Mouse (Mus musculus) liver, embryonic 11.5 days (tissue): ENCODE data around the gene Oat. TPM values are rescaled to one million over a fixed set of nuclear protein-coding genes. Genes with fewer than 3 reads are reported as not detected.
A peak's percentile ranks its signal among the peaks of the same experiment; 100 is the strongest.

Experiments
- ATAC-seq: fragments of 200-750 bp; cut with Nextera tagmentation; replicated peaks from 2 replicates; pipeline ENCODE4 v1.8.0; 2017; ENCODE audit warnings: moderate number of reproducible peaks, mild to moderate bottlenecking, moderate TSS enrichment, moderate library complexity; ENCODE audit not compliant: low FRiP score
- DNase-seq: peaks from one replicate; pipeline ENCODE4 v3.0.0-alpha.2; 2017; ENCODE audit warnings: low spot score
- H3K27ac ChIP-seq: fragments of 300-500 bp; sonication (generic); 2 replicates; pipeline ENCODE4 v1.5.1; 2014; ENCODE audit warnings: mild to moderate bottlenecking, low read depth, low read length, control low read depth
- H3K27me3 ChIP-seq: fragments of 300-500 bp; sonication (generic); replicated peaks from 2 replicates; pipeline ENCODE4 v1.6.1; 2014; ENCODE audit warnings: low read length, mixed read lengths; ENCODE audit not compliant: control insufficient read depth, insufficient read depth
- H3K36me3 ChIP-seq: fragments of 300-500 bp; sonication (generic); 2 replicates; pipeline ENCODE4 v1.6.1; 2014; ENCODE audit warnings: mild to moderate bottlenecking, low read length, moderate library complexity, mixed read lengths; ENCODE audit not compliant: control insufficient read depth, insufficient read depth
- H3K4me1 ChIP-seq: fragments of 300-500 bp; sonication (generic); replicated peaks from 2 replicates; pipeline ENCODE4 v1.6.1; 2014; ENCODE audit warnings: low read length, mixed read lengths; ENCODE audit not compliant: control insufficient read depth, insufficient read depth
- H3K4me2 ChIP-seq: fragments of 300-500 bp; sonication (generic); 2 replicates; pipeline ENCODE4 v1.6.1; 2014; ENCODE audit warnings: mild to moderate bottlenecking, control low read depth, moderate library complexity
- H3K4me3 ChIP-seq: fragments of 300-500 bp; sonication (generic); 2 replicates; pipeline ENCODE4 v1.5.1; 2014; ENCODE audit warnings: low read depth, low read length, control low read depth
- H3K9ac ChIP-seq: fragments of 300-500 bp; sonication (generic); 2 replicates; pipeline ENCODE4 v1.6.1; 2014; ENCODE audit warnings: low read depth, low read length, control low read depth
- H3K9me3 ChIP-seq: fragments of 300-500 bp; sonication (generic); 2 replicates; pipeline ENCODE4 v1.6.1; 2016; ENCODE audit warnings: low read length, inconsistent platforms, mixed read lengths; ENCODE audit not compliant: control insufficient read depth
- WGBS: fragments of 180-500 bp; shearing (Covaris S2); extraction: QIAGEN DNeasy Blood & Tissue Kit; methylation state at CpG from one replicate; pipeline ENCODE4 v1.1.7; 2014; 5-methylcytosine and 5-hydroxymethylcytosine counted together
- polyA plus RNA-seq: library from polyadenylated mRNA; unstranded; fragments of >200 nt; fragmentation: Nextera tagmentation; extraction: Ambion mirVana; gene quantifications from 2 replicates; pipeline ENCODE4 v1.2.1, GENCODE M21; 2014

The Oat gene
- polyA plus RNA-seq, 1 experiment from 2014 or later = 157 TPM

- peak within 1 kb of the TSS; percentile 65 for H3K9ac ChIP-seq
- no peaks in the 10 kb centered on the region; the same call in 1 of the 2 replicates for H3K36me3 ChIP-seq
- no peaks in the 10 kb centered on the region for H3K9me3 ChIP-seq
- peaks cover 7% of the 10 kb centered on the region; the same call in 1 of the 2 replicates for H3K27me3 ChIP-seq
- peaks cover 9% of the 10 kb centered on the region for H3K4me1 ChIP-seq
- peak within 1 kb of the TSS; percentile 66 for H3K4me3 ChIP-seq
- no peak within 1 kb of the TSS for H3K27ac ChIP-seq
- peak within 1 kb of the TSS; percentile 73 for H3K4me2 ChIP-seq
- ATAC-seq (peak; percentile 92), DNase-seq (peak; percentile 87)
- 6% methylated on average over 44 of the region's 44 CpGs for WGBS
These were observed 34.5 kb upstream of the Oat start, which contains the start of gene Lhpp for GRCm38 (mm10) chr7:132610468-132611318. TSS of gene Lhpp (plus strand) at chr7:132610638.

- Histone ChIP-seq H3K27me3 (peaks cover 20% of the 10 kb centered on the region), H3K9ac (no peak overlapping the region), H3K27ac (no peak overlapping the region), H3K9me3 (no peaks in the 10 kb centered on the region), H3K4me1 (peaks cover 4% of the 10 kb centered on the region), H3K36me3 (no peaks in the 10 kb centered on the region), H3K4me2 (no peak overlapping the region), H3K4me3 (no peak overlapping the region)
- no peak for ATAC-seq
- 90% methylated on average over 4 of the region's 4 CpGs for WGBS
- DNase-seq = no peak
These were observed 32.3 kb upstream of the Oat start for GRCm38 (mm10) chr7:132608316-132609020.

GRCm38 (mm10) chr7:132605689-132606088 lies 29.5 kb upstream of the Oat start:
- Histone ChIP-seq H3K4me3 (no peak overlapping the region), H3K4me1 (peaks cover under 1% of the 10 kb centered on the region; the same call in 1 of the 2 replicates), H3K27ac (no peak overlapping the region), H3K4me2 (no peak overlapping the region), H3K9me3 (no peaks in the 10 kb centered on the region), H3K36me3 (no peaks in the 10 kb centered on the region), H3K27me3 (peaks cover 47% of the 10 kb centered on the region), H3K9ac (no peak overlapping the region)
- DNase-seq = no peak
- ATAC-seq = no peak
- WGBS = 55% methylated on average over 5 of the region's 5 CpGs

DNA sequence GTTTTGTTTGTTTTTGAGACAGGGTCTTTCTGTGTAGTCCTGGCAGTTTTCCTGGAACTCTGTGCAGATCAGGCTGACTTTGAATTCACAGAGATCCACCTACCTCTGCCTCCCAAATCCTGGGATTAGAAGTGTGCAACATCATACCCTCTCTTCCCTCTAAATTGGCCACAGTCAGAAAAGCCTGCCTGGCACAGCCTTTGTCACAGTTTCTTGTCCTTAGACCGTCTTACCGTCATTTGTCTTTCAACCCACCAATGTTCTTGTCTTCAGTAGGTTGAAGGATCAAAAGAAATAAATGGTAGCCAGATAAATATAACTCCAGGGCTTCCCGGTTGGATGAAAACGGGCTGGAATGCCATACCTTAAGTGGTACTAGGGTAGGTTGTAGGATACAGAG lies 28.5 kb upstream of the Oat start:
- 90% methylated on average over 4 of the region's 4 CpGs for WGBS
- ATAC-seq (no peak), DNase-seq (no peak)
- peaks cover 1% of the 10 kb centered on the region; the same call in 1 of the 2 replicates for H3K4me1 ChIP-seq
- no peak overlapping the region for H3K4me2 ChIP-seq
- H3K9ac ChIP-seq = no peak overlapping the region
- no peak overlapping the region for H3K27ac ChIP-seq
- H3K27me3 ChIP-seq = peaks cover 57% of the 10 kb centered on the region
- H3K4me3 ChIP-seq = no peak overlapping the region
- no peaks in the 10 kb centered on the region for H3K36me3 ChIP-seq
- no peaks in the 10 kb centered on the region for H3K9me3 ChIP-seq

GRCm38 (mm10) chr7:132600926-132601325 lies 24.7 kb upstream of the Oat start:
- H3K9me3 ChIP-seq = no peaks in the 10 kb centered on the region
- 12% methylated on average over 8 of the region's 8 CpGs for WGBS
- ATAC-seq = no peak
- peaks cover 89% of the 10 kb centered on the region for H3K27me3 ChIP-seq
- DNase-seq = no peak
- no peak overlapping the region for H3K9ac ChIP-seq
- no peaks in the 10 kb centered on the region for H3K36me3 ChIP-seq
- H3K4me2 ChIP-seq = no peak overlapping the region
- H3K4me3 ChIP-seq = no peak overlapping the region
- H3K27ac ChIP-seq = no peak overlapping the region
- H3K4me1 ChIP-seq = peaks cover 24% of the 10 kb centered on the region

DNA sequence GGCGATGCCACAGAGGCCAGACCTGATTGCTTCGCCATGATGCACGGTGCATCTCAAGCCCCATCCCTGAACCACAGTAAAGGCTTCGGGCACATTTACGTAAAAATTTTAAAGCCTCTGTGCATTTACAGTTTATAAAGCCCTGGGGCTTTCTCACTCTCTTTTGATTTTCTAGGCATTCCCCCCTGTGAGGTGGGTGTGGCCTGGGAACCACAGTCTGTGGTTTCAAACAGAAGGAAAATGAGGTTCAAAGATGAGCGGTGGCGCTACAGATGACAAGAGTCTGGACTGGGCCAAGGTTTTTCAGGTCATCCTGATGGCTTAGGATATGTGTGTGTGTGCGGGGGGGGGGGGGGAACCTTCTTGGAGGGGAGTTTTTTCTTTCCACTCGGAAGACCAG lies 23.8 kb upstream of the Oat start:
- WGBS = 2% methylated on average over 9 of the region's 9 CpGs
- Histone ChIP-seq H3K9ac (no peak overlapping the region), H3K4me2 (peak overlapping the region; percentile 52), H3K27ac (no peak overlapping the region), H3K36me3 (no peaks in the 10 kb centered on the region), H3K4me3 (peak overlapping the region; percentile 30), H3K4me1 (peaks cover 24% of the 10 kb centered on the region), H3K27me3 (peaks cover 84% of the 10 kb centered on the region), H3K9me3 (no peaks in the 10 kb centered on the region)
- ATAC-seq (no peak), DNase-seq (no peak)

DNA sequence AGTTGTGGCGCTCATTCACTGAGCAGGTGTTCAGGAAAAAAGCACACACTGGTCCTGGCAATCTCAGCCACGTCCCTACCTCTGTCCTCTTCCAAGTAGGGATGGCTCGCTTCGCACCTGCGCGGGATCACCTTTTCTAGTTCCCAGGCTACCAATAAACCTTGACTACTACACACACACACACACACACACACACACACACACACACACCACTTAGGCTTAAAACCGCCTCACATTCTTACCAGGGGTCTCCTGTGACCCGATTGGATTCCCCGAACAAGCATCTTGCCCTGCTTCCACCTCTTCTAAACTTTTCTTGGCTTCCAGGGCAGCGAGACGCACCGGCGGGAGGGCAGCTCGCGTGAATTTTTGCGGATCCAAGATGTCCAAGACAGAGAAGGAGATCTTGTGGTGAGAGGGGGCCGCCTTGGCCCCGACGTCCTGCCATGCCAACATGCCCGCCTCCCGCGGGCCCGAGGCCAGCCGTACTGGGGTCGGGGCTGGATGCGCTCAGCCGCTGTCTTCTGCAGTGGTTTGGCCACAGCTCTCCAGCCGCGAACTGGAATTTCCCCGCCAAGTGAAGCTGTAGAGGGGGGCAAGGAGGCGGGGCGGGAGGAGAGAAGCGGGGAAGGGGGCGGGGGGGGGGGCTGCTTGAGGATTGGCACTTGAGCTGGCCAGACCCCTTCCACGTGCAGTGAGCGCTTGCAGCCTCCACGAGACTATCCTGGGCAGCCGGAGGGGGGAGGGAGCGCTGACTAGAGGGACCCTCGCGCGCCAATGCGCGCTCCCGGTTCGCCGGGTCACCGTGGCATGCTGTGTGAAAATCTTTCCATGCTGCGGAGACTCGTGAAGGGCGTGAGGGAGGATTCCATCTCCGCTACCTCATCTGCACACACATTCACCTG lies 23.1 kb upstream of the Oat start, which contains the start of gene Nkx1-2:
TSS of gene Nkx1-2 (minus strand) at position 567 of the 905 bp plus-strand sequence.
- Histone ChIP-seq H3K27me3 (peaks cover 77% of the 10 kb centered on the region), H3K9me3 (no peaks in the 10 kb centered on the region), H3K4me1 (peaks cover 30% of the 10 kb centered on the region), H3K4me3 (peak within 1 kb of the TSS; percentile 30), H3K4me2 (peak within 1 kb of the TSS; percentile 52), H3K27ac (no peak within 1 kb of the TSS), H3K36me3 (no peaks in the 10 kb centered on the region), H3K9ac (no peak within 1 kb of the TSS)
- ATAC-seq (no peak), DNase-seq (no peak)
- WGBS = 1% methylated on average over 50 of the region's 52 CpGs
